Mouse (Mus musculus) megakaryocyte progenitor cell, adult 5-6 weeks (primary cell): ENCODE measurements around the gene Pitpnm1. TPM values are rescaled to one million over a fixed set of nuclear protein-coding genes. Genes with fewer than 3 reads are reported as not detected.
"Not testable (repeated sequence)": the region's sequence is repeated elsewhere in the genome, so short reads cannot be mapped to it uniquely, and the experiment has no call there.

Source experiments
- ATAC-seq: replicated peaks from 2 replicates; pipeline ENCODE4 v1.8.0; 2016; ENCODE audit warnings: mild to moderate bottlenecking, moderate TSS enrichment, inconsistent platforms; ENCODE audit not compliant: poor library complexity
- total RNA-seq, 2 experiments: library from RNA; stranded (forward) in 1 of 2; stranded (reverse) in 1 of 2; fragments of 157-497, 149-512 nt in 1 of 2; fragments of 200-1000 nt in 1 of 2; gene quantifications; 2 replicates each; pipeline versions ENCODE4 v1.2.3 to v1.2.4; 2015 to 2017

Gene Pitpnm1
- total RNA-seq, 2 experiments from 2014 or later, result 7.8 to 17.2 TPM

- no peak for ATAC-seq
Measured at GRCm38 (mm10) chr19:4115816-4116215, 16.0 kb downstream of the Pitpnm1 start.

- no peak for ATAC-seq
Measured at GRCm38 (mm10) chr19:4117006-4117405, 17.2 kb downstream of the Pitpnm1 start.

GRCm38 (mm10) chr19:4118350-4118749 lies 18.6 kb downstream of the Pitpnm1 start:
- ATAC-seq, result no peak

GRCm38 (mm10) chr19:4119716-4120487 lies 20.1 kb downstream of the Pitpnm1 start:
- ATAC-seq, result no peak

- ATAC-seq, result no peak
Measured at GRCm38 (mm10) chr19:4120496-4120895, 20.7 kb downstream of the Pitpnm1 start.

- ATAC-seq, result peak; percentile 75
Measured at GRCm38 (mm10) chr19:4121097-4121805, 21.5 kb downstream of the Pitpnm1 start.

GRCm38 (mm10) chr19:4121896-4122295 lies 22.1 kb downstream of the Pitpnm1 start:
- ATAC-seq, result not testable (repeated sequence)

GRCm38 (mm10) chr19:4122411-4123370 lies 22.9 kb downstream of the Pitpnm1 start:
- ATAC-seq, result no peak

GRCm38 (mm10) chr19:4124432-4124831 lies 24.6 kb downstream of the Pitpnm1 start:
- no peak for ATAC-seq

GRCm38 (mm10) chr19:4125268-4125667 lies 25.5 kb downstream of the Pitpnm1 start:
- ATAC-seq, result not testable (repeated sequence)

- peak; percentile 78 for ATAC-seq
Measured at GRCm38 (mm10) chr19:4125741-4126696, 26.2 kb downstream of the Pitpnm1 start, which contains the start of gene Aip. Gene Aip, minus strand, starts transcription at chr19:4125858.

- ATAC-seq, result no peak
Measured at GRCm38 (mm10) chr19:4126759-4127495, 27.1 kb downstream of the Pitpnm1 start.

- ATAC-seq, result no peak
Measured at GRCm38 (mm10) chr19:4129462-4129861, 29.7 kb downstream of the Pitpnm1 start.

- ATAC-seq, result no peak
Measured at GRCm38 (mm10) chr19:4130106-4130505, 30.3 kb downstream of the Pitpnm1 start.

- peak; percentile 48 for ATAC-seq
Measured at GRCm38 (mm10) chr19:4131075-4131474, 31.3 kb downstream of the Pitpnm1 start.

- ATAC-seq, result peak; percentile 45; the same call in 1 of the 2 replicates
Measured at GRCm38 (mm10) chr19:4131768-4132167, 32.0 kb downstream of the Pitpnm1 start.

- ATAC-seq, result no peak
Measured at GRCm38 (mm10) chr19:4134354-4134753, 34.6 kb downstream of the Pitpnm1 start.

GRCm38 (mm10) chr19:4135229-4135962 lies 35.6 kb downstream of the Pitpnm1 start:
- not testable (repeated sequence) for ATAC-seq
